Mouse (Mus musculus) embryonic facial prominence, embryonic 13.5 days (tissue): Measurements from ENCODE around the gene Ajap1. TPM values are rescaled to one million over a fixed set of nuclear protein-coding genes. Genes with fewer than 3 reads are reported as not detected.

Experiments
- ATAC-seq: fragments of 200-750 bp; cut with Nextera tagmentation; 2 replicates; pipeline ENCODE4 v1.8.0; 2017; ENCODE audit warnings: low read depth; ENCODE audit not compliant: insufficient number of reproducible peaks, insufficient read depth, low FRiP score, low TSS enrichment
- H3K27ac ChIP-seq: fragments of 300-500 bp; sonication (generic); 2 replicates; pipeline ENCODE4 v1.5.1; 2015; ENCODE audit warnings: moderate library complexity, mild to moderate bottlenecking, inconsistent platforms
- H3K27me3 ChIP-seq: fragments of 300-500 bp; sonication (generic); 2 replicates; pipeline ENCODE4 v1.6.1; 2015; ENCODE audit warnings: mild to moderate bottlenecking, inconsistent platforms
- H3K36me3 ChIP-seq: fragments of 300-500 bp; sonication (generic); 2 replicates; pipeline ENCODE4 v1.6.1; 2015; ENCODE audit warnings: mild to moderate bottlenecking, inconsistent platforms
- H3K4me1 ChIP-seq: fragments of 300-500 bp; sonication (generic); 2 replicates; pipeline ENCODE4 v1.6.1; 2015; ENCODE audit warnings: inconsistent platforms
- H3K4me2 ChIP-seq: fragments of 300-500 bp; sonication (generic); 2 replicates; pipeline ENCODE4 v1.6.1; 2015; ENCODE audit warnings: moderate library complexity, mild to moderate bottlenecking, inconsistent platforms
- H3K4me3 ChIP-seq: fragments of 300-500 bp; sonication (generic); 2 replicates; pipeline ENCODE4 v1.5.1; 2015; ENCODE audit warnings: mild to moderate bottlenecking, inconsistent platforms
- H3K9ac ChIP-seq: fragments of 300-500 bp; sonication (generic); 2 replicates; pipeline ENCODE4 v1.6.1; 2015; ENCODE audit warnings: mild to moderate bottlenecking, inconsistent platforms
- H3K9me3 ChIP-seq: fragments of 300-500 bp; sonication (generic); 2 replicates; pipeline ENCODE4 v1.6.1; 2016; ENCODE audit warnings: inconsistent platforms
- WGBS: fragments of 180-500 bp; shearing (Covaris S2); methylation state at CpG from one replicate; pipeline ENCODE4 v1.1.7; 2015; ENCODE audit warnings: mixed read lengths; 5-methylcytosine and 5-hydroxymethylcytosine counted together
- polyA plus RNA-seq: library from polyadenylated mRNA; unstranded; fragments of >200 nt; fragmentation: Nextera tagmentation; extraction: Ambion mirVana; gene quantifications from 2 replicates; pipeline ENCODE4 v1.2.1, GENCODE M21; 2015

Ajap1 gene
- polyA plus RNA-seq, 1 experiment from 2014 or later, result 0.48 TPM

GRCm38 (mm10) chr4:153484392-153484791 lies 1.8 kb upstream of the Ajap1 start:
- peak overlapping the region; percentile 29; the same call in 1 of the 2 replicates for H3K4me2 ChIP-seq
- 2% methylated on average over 7 of the region's 7 CpGs for WGBS

GRCm38 (mm10) chr4:153481361-153482234 lies 1.0 kb downstream of the Ajap1 start:
- peaks cover 39% of the 10 kb centered on the region for H3K4me1 ChIP-seq
- peak overlapping the region; percentile 89 for H3K4me2 ChIP-seq
- H3K4me3 ChIP-seq, result peak overlapping the region; percentile 52
- ATAC-seq, result no peak
- peak overlapping the region; percentile 51 for H3K9ac ChIP-seq
- peaks cover 94% of the 10 kb centered on the region for H3K27me3 ChIP-seq
- under 1% methylated on average over 70 of the region's 71 CpGs for WGBS
- no peak overlapping the region for H3K27ac ChIP-seq
- H3K9me3 ChIP-seq, result no peaks in the 10 kb centered on the region
- H3K36me3 ChIP-seq, result no peaks in the 10 kb centered on the region

More at GRCm38 (mm10) chr4:153484392-153484791, 1.8 kb upstream of the Ajap1 start:
- Histone ChIP-seq H3K4me1 (peaks cover 39% of the 10 kb centered on the region), H3K4me3 (peak overlapping the region; percentile 16; the same call in 1 of the 2 replicates), H3K9me3 (no peaks in the 10 kb centered on the region), H3K9ac (no peak overlapping the region), H3K36me3 (no peaks in the 10 kb centered on the region), H3K27me3 (peaks cover 69% of the 10 kb centered on the region), H3K27ac (no peak overlapping the region)
- ATAC-seq, result no peak

- Histone ChIP-seq H3K9me3 (no peaks in the 10 kb centered on the region), H3K36me3 (no peaks in the 10 kb centered on the region), H3K27ac (no peak overlapping the region), H3K27me3 (peaks cover 95% of the 10 kb centered on the region), H3K4me3 (peak overlapping the region; percentile 52), H3K4me1 (peaks cover 39% of the 10 kb centered on the region), H3K9ac (no peak overlapping the region), H3K4me2 (peak overlapping the region; percentile 89)
- WGBS, result 2% methylated on average over 19 of the region's 19 CpGs
- ATAC-seq, result no peak
Measured at GRCm38 (mm10) chr4:153480551-153481262, 1.9 kb downstream of the Ajap1 start.

- H3K9me3 ChIP-seq, result no peaks in the 10 kb centered on the region
- 17% methylated on average over 8 of the region's 8 CpGs for WGBS
- no peak overlapping the region for H3K4me3 ChIP-seq
- ATAC-seq, result no peak
- no peak overlapping the region for H3K9ac ChIP-seq
- H3K4me1 ChIP-seq, result peaks cover 36% of the 10 kb centered on the region
- H3K27ac ChIP-seq, result no peak overlapping the region
- peaks cover 83% of the 10 kb centered on the region for H3K27me3 ChIP-seq
- H3K36me3 ChIP-seq, result no peaks in the 10 kb centered on the region
- no peak overlapping the region for H3K4me2 ChIP-seq
Measured at GRCm38 (mm10) chr4:153479144-153479543, 3.5 kb downstream of the Ajap1 start.

- 74% methylated on average over 4 of the region's 4 CpGs for WGBS
- no peak overlapping the region for H3K4me2 ChIP-seq
- H3K9me3 ChIP-seq, result no peaks in the 10 kb centered on the region
Measured at GRCm38 (mm10) chr4:153473480-153474252, 8.9 kb downstream of the Ajap1 start.

GRCm38 (mm10) chr4:153469712-153470111 lies 12.9 kb downstream of the Ajap1 start:
- Histone ChIP-seq H3K9me3 (no peaks in the 10 kb centered on the region), H3K4me1 (no peaks in the 10 kb centered on the region), H3K36me3 (no peaks in the 10 kb centered on the region), H3K4me3 (no peak overlapping the region), H3K27ac (no peak overlapping the region), H3K4me2 (no peak overlapping the region), H3K9ac (no peak overlapping the region), H3K27me3 (no peaks in the 10 kb centered on the region)
- no peak for ATAC-seq
- 84% methylated on average over 15 of the region's 15 CpGs for whole genome bisulfite sequencing

More at GRCm38 (mm10) chr4:153473480-153474252, 8.9 kb downstream of the Ajap1 start:
- Histone ChIP-seq H3K27ac (no peak overlapping the region), H3K27me3 (peaks cover 28% of the 10 kb centered on the region), H3K4me3 (no peak overlapping the region), H3K9ac (no peak overlapping the region), H3K4me1 (no peaks in the 10 kb centered on the region), H3K36me3 (no peaks in the 10 kb centered on the region)
- ATAC-seq, result no peak

DNA sequence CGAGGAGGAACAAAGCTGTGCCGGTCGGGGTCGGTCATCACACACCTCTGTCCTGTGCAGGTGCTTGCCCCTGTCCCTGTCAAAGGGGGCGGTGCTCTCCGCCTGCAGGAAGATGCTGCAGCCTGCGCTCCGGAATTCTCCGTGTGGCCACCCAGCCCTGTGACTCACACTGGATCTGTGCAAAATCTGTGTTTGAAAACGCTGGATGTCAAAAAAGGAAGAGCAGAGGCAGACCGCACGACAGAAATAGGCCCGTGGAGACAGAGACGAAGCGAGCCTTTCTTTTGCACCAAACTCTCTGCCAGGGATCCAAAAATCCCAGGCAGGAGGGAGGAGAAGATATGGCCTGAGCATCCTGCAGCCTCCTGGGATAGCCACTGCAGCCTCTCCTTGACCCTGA lies 22.7 kb downstream of the Ajap1 start:
- no peak for ATAC-seq
- 83% methylated on average over 15 of the region's 15 CpGs for WGBS
- no peak overlapping the region for H3K4me2 ChIP-seq
- H3K27ac ChIP-seq, result no peak overlapping the region
- no peaks in the 10 kb centered on the region for H3K36me3 ChIP-seq
- no peak overlapping the region for H3K4me3 ChIP-seq
- H3K27me3 ChIP-seq, result no peaks in the 10 kb centered on the region
- no peaks in the 10 kb centered on the region for H3K9me3 ChIP-seq
- H3K4me1 ChIP-seq, result no peaks in the 10 kb centered on the region
- H3K9ac ChIP-seq, result no peak overlapping the region

DNA sequence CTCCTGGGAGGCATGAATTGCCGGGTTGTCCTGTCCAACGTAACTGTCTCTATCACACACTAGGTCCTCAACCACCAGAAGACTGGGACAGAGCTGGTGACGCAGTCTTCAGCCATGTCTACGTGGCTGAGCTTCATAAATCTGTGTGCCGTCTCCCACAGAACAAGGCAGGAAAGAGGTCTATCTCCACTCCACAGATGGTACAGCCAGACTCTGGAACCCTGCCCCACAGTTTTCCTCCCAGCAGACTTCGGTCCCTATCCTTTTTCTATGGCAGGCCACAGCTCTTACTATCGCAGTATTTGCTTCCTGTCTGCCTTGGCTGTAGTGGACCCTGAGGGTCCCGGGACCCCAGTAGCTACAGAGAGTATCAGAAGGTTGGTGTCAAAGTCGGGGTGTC lies 23.1 kb downstream of the Ajap1 start:
- H3K4me1 ChIP-seq, result no peaks in the 10 kb centered on the region
- no peak overlapping the region for H3K4me3 ChIP-seq
- H3K27me3 ChIP-seq, result no peaks in the 10 kb centered on the region
- WGBS, result 90% methylated on average over 9 of the region's 9 CpGs
- no peaks in the 10 kb centered on the region for H3K36me3 ChIP-seq
- no peak overlapping the region for H3K9ac ChIP-seq
- H3K27ac ChIP-seq, result no peak overlapping the region
- H3K9me3 ChIP-seq, result no peaks in the 10 kb centered on the region
- ATAC-seq, result no peak
- H3K4me2 ChIP-seq, result no peak overlapping the region

- no peaks in the 10 kb centered on the region for H3K36me3 ChIP-seq
- H3K4me1 ChIP-seq, result no peaks in the 10 kb centered on the region
- no peak overlapping the region for H3K27ac ChIP-seq
- no peaks in the 10 kb centered on the region for H3K27me3 ChIP-seq
- ATAC-seq, result no peak
- no peak overlapping the region for H3K4me2 ChIP-seq
- no peak overlapping the region for H3K9ac ChIP-seq
- no peak overlapping the region for H3K4me3 ChIP-seq
- WGBS, result 79% methylated on average over 15 of the region's 15 CpGs
- no peaks in the 10 kb centered on the region for H3K9me3 ChIP-seq
Measured at GRCm38 (mm10) chr4:153458821-153459220, 23.8 kb downstream of the Ajap1 start.

GRCm38 (mm10) chr4:153453496-153453895 lies 29.1 kb downstream of the Ajap1 start:
- H3K36me3 ChIP-seq, result no peaks in the 10 kb centered on the region
- no peak overlapping the region for H3K9ac ChIP-seq
- H3K27me3 ChIP-seq, result no peaks in the 10 kb centered on the region
- no peaks in the 10 kb centered on the region for H3K4me1 ChIP-seq
- H3K4me2 ChIP-seq, result no peak overlapping the region
- no peak overlapping the region for H3K27ac ChIP-seq
- H3K4me3 ChIP-seq, result no peak overlapping the region
- no peaks in the 10 kb centered on the region for H3K9me3 ChIP-seq
- no peak for ATAC-seq
- 84% methylated on average over 7 of the region's 7 CpGs for WGBS

GRCm38 (mm10) chr4:153451516-153451915 lies 31.1 kb downstream of the Ajap1 start:
- Histone ChIP-seq H3K4me2 (no peak overlapping the region), H3K27me3 (no peaks in the 10 kb centered on the region), H3K9me3 (no peaks in the 10 kb centered on the region), H3K27ac (no peak overlapping the region), H3K9ac (no peak overlapping the region), H3K4me3 (no peak overlapping the region), H3K36me3 (no peaks in the 10 kb centered on the region), H3K4me1 (no peaks in the 10 kb centered on the region)
- ATAC-seq, result no peak
- 90% methylated on average over 8 of the region's 8 CpGs for WGBS
